Mouse (Mus musculus): ENCODE measurements at regions not wholly inside any gene's neighbourhood (a gene's known extent, or its start where the extent isn't known, plus 50 kb on each side); places are given as distances from the start of the nearest gene placed in this dataset.
"Not testable (repeated sequence)": the region's sequence is repeated elsewhere in the genome, so short reads cannot be mapped to it uniquely, and the experiment has no call there.

- peak; percentile 81 for ATAC-seq (replicated peaks; ENCODE audit: poor library complexity, severe bottlenecking)
Observed at GRCm38 (mm10) chr14:52821617-52822016, 326.1 kb upstream of the Olfr1507 start.

GRCm38 (mm10) chr14:52811128-52811415, 315.5 kb upstream of the Olfr1507 start:
- not testable (repeated sequence) for ATAC-seq (replicated peaks; ENCODE audit: poor library complexity, severe bottlenecking)

- peak; percentile 68 for ATAC-seq (replicated peaks; ENCODE audit: poor library complexity, severe bottlenecking)
Observed at GRCm38 (mm10) chr14:52810275-52811127, 315.0 kb upstream of the Olfr1507 start.

- peak; percentile 67 for ATAC-seq (replicated peaks; ENCODE audit: poor library complexity, severe bottlenecking)
Observed at GRCm38 (mm10) chr14:52801705-52802104, 306.2 kb upstream of the Olfr1507 start.

- ATAC-seq (replicated peaks; ENCODE audit: poor library complexity, severe bottlenecking): not testable (repeated sequence)
Observed at GRCm38 (mm10) chr14:52792600-52792999, 297.1 kb upstream of the Olfr1507 start.

- peak; percentile 62 for ATAC-seq (replicated peaks; ENCODE audit: poor library complexity, severe bottlenecking)
Observed at GRCm38 (mm10) chr14:52791828-52792227, 296.3 kb upstream of the Olfr1507 start.

- ATAC-seq (replicated peaks; ENCODE audit: poor library complexity, severe bottlenecking): not testable (repeated sequence)
Observed at GRCm38 (mm10) chr14:52782832-52783231, 287.3 kb upstream of the Olfr1507 start.

GRCm38 (mm10) chr14:52775816-52776215, 280.3 kb upstream of the Olfr1507 start:
- ATAC-seq (replicated peaks; ENCODE audit: poor library complexity, severe bottlenecking): 0 out of 2 replicates have a peak, but pooled peaks have one; percentile 35

- peak; percentile 50; the same call in 1 of the 2 replicates for ATAC-seq (replicated peaks; ENCODE audit: poor library complexity, severe bottlenecking)
Observed at GRCm38 (mm10) chr14:52769450-52769849, 273.9 kb upstream of the Olfr1507 start.

- ATAC-seq (replicated peaks; ENCODE audit: poor library complexity, severe bottlenecking): peak; percentile 61
Observed at GRCm38 (mm10) chr14:52752159-52752558, 256.6 kb upstream of the Olfr1507 start.

- ATAC-seq (replicated peaks; ENCODE audit: poor library complexity, severe bottlenecking): not testable (repeated sequence)
Observed at GRCm38 (mm10) chr14:52726680-52727079, 231.1 kb upstream of the Olfr1507 start.

- ATAC-seq (replicated peaks; ENCODE audit: poor library complexity, severe bottlenecking): peak; percentile 61; the same call in 1 of the 2 replicates
Observed at GRCm38 (mm10) chr14:52724988-52725387, 229.4 kb upstream of the Olfr1507 start.

GRCm38 (mm10) chr14:52720640-52721039, 225.1 kb upstream of the Olfr1507 start:
- peak; percentile 92 for ATAC-seq (replicated peaks; ENCODE audit: poor library complexity, severe bottlenecking)

GRCm38 (mm10) chr14:52700851-52701250, 205.3 kb upstream of the Olfr1507 start:
- peak; percentile 73 for ATAC-seq (replicated peaks; ENCODE audit: poor library complexity, severe bottlenecking)

GRCm38 (mm10) chr14:52683636-52684035, 188.1 kb upstream of the Olfr1507 start:
- ATAC-seq (replicated peaks; ENCODE audit: poor library complexity, severe bottlenecking): not testable (repeated sequence)

- ATAC-seq (replicated peaks; ENCODE audit: poor library complexity, severe bottlenecking): 0 out of 2 replicates have a peak, but pooled peaks have one; percentile 40
Observed at GRCm38 (mm10) chr14:52654355-52654754, 158.8 kb upstream of the Olfr1507 start.

GRCm38 (mm10) chr14:52638179-52638578, 142.6 kb upstream of the Olfr1507 start:
- ATAC-seq (replicated peaks; ENCODE audit: poor library complexity, severe bottlenecking): no peak

- ATAC-seq (replicated peaks; ENCODE audit: poor library complexity, severe bottlenecking): peak; percentile 46
Observed at GRCm38 (mm10) chr14:52622184-52622583, 126.6 kb upstream of the Olfr1507 start.

- ATAC-seq (replicated peaks; ENCODE audit: poor library complexity, severe bottlenecking): 0 out of 2 replicates have a peak, but pooled peaks have one; percentile 33
Observed at GRCm38 (mm10) chr14:52580319-52580718, 84.8 kb upstream of the Olfr1507 start.

- ATAC-seq (replicated peaks; ENCODE audit: poor library complexity, severe bottlenecking): peak; percentile 35
Observed at GRCm38 (mm10) chr14:52566920-52567319, 71.4 kb upstream of the Olfr1507 start.

GRCm38 (mm10) chr14:52565606-52566005, 70.1 kb upstream of the Olfr1507 start:
- ATAC-seq (replicated peaks; ENCODE audit: poor library complexity, severe bottlenecking): peak; percentile 83

GRCm38 (mm10) chr14:52556340-52556739, 60.8 kb upstream of the Olfr1507 start:
- ATAC-seq (replicated peaks; ENCODE audit: poor library complexity, severe bottlenecking): not testable (repeated sequence)

All from granulocyte monocyte progenitor cell, adult 5-6 weeks (primary cell).